Mouse (Mus musculus) bone marrow macrophage, adult 2 months (primary cell): ENCODE results near the gene Fam170b. TPM values are rescaled to one million over a fixed set of nuclear protein-coding genes. Genes with fewer than 3 reads are reported as not detected.

ENCODE experiments used
- H3K27ac ChIP-seq: 2 replicates; pipeline ENCODE4 v1.5.1; 2012; ENCODE audit warnings: low read depth, low read length; ENCODE audit not compliant: insufficient read depth
- H3K4me1 ChIP-seq: 2 replicates; pipeline ENCODE4 v1.6.1; 2012; ENCODE audit warnings: low read length; ENCODE audit not compliant: control insufficient read depth, insufficient read depth
- H3K4me3 ChIP-seq: 2 replicates; pipeline ENCODE4 v1.5.1; 2012; ENCODE audit warnings: mild to moderate bottlenecking, low read length, moderate library complexity; ENCODE audit not compliant: insufficient read depth
- CTCF ChIP-seq: IDR thresholded peaks from 2 replicates; pipeline ENCODE4 v1.5.1; 2012; ENCODE audit warnings: low read depth, mild to moderate bottlenecking, low read length, moderate library complexity
- POLR2A ChIP-seq: IDR thresholded peaks from 2 replicates; pipeline ENCODE4 v1.6.1; 2012; ENCODE audit warnings: mild to moderate bottlenecking, low read depth, low read length, borderline replicate concordance
- polyA plus RNA-seq: library from polyadenylated mRNA; stranded (reverse); fragments of >200 nt; gene quantifications from 2 replicates; pipeline ENCODE4 v1.2.4, GENCODE M21; 2012; ENCODE audit not compliant: missing spikeins, insufficient read depth, insufficient read length

Gene Fam170b
- polyA plus RNA-seq, 1 experiment = not detected

DNA sequence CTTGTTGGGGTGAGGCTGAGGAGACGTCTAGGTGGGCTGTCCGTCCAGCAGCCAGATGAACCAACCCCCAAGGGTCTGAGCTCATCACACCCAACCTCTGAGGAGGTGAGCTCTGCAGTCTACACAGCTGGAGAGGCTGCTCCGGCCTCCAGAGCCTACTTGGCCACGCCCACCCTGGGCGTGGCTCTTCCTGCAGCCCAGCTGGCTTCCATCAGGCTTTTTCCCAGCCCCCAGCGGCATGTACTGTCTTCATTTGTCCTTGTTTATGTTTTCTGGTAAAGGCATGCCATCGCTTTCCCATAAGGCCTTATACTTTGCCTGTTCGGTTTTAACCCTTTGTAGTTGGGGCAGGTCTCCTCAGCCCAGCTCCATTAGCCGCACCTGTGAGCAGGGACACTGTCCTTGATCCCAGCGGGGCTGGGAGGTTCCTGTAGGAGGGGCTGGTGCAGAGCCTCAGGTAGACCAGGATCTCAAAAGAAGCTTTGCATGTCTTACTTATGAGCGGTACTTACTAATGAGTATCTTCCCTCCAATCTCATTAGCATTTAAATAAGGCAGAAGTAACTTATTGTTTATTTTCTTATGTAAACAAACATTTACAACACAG, 8.2 kb upstream of the Fam170b start:
- peaks cover 27% of the 10 kb centered on the region for H3K4me1 ChIP-seq
- H3K4me3 ChIP-seq = no peak overlapping the region

DNA sequence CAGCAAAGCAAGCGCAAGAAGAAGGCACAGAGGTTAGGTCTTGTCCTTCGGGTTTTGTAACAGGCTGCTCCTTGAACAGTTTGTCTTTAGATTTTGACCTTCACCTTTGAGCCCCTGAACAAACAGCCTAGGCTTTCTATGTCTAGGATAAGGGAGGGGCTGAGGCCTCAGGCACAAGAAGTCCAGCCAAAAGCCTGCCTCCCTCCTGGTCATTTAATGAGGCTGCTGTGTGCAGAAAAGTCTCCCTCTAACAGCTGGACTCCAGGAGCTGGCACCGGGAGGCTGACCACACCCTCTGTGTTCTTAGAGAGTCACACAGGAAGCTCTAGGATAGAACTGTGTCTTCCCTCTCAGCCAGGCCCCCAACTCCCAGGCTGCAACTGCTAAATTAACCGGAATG, 6.6 kb upstream of the Fam170b start:
- TF ChIP-seq CTCF (no peak), POLR2A (no peak)
- Histone ChIP-seq H3K4me3 (no peak overlapping the region), H3K27ac (no peak overlapping the region), H3K4me1 (peaks cover 27% of the 10 kb centered on the region)

More for the DNA sequence above, 8.2 kb upstream of the Fam170b start:
- H3K27ac ChIP-seq = no peak overlapping the region
- TF ChIP-seq CTCF (no peak), POLR2A (no peak)

DNA sequence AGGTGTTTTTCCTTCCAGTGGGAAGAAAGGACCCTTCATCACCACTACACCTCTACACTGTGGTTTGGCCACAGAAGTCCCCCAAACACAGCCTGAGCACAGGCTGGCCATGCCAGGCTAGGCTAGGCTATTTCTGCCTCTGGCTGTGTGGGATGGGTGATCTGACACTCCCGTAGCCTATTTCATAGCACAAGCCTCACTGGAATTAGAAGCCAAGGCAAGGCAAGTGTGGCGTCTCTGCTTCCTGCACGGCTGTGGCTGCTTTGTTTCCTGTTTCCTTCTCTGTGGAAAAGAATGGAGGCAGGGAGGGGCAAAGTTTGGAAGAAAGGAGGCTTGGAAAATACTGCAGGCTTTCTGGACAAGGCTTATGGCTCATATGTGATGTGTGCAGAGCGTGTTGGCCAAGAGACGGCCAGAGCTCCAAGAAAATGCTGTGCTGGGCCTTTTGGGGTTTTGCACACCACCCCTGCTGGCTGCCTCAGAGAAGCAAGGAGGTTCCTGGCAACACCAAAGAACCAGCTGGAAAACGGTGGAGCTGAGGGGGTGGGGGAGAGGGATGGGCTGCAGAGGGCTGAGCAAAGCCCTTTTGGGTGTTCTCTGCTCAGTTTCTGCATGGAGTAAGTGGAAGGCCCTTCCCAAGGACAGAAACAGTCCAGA, 5.6 kb upstream of the Fam170b start:
- Histone ChIP-seq H3K27ac (no peak overlapping the region), H3K4me1 (peaks cover 23% of the 10 kb centered on the region), H3K4me3 (no peak overlapping the region)
- no peak for TF ChIP-seq POLR2A

DNA sequence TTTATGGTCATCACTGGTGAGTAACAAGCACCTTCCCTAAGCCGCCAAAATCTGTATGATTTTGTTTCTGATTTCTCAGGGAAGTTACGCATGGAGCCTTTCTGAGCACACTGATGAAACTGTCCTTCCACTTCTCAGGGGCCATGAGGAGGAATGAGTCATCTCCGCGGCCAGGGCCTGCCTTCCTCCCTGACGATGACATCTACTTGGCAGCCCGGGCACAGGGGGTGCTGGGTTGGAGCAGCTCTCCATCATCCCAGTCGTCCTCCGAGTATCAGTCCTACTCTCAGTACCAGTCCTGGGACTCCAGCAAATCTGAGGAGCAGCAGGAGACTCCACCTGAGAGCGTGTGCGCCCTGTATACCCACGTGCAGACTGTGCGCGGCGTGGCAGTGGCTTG, 1.4 kb downstream of the Fam170b start:
- no peak overlapping the region for H3K27ac ChIP-seq
- no peak overlapping the region for H3K4me3 ChIP-seq
- H3K4me1 ChIP-seq = peaks cover 3% of the 10 kb centered on the region; the same call in 1 of the 2 replicates
- no peak for TF ChIP-seq CTCF
- TF ChIP-seq POLR2A = no peak

DNA sequence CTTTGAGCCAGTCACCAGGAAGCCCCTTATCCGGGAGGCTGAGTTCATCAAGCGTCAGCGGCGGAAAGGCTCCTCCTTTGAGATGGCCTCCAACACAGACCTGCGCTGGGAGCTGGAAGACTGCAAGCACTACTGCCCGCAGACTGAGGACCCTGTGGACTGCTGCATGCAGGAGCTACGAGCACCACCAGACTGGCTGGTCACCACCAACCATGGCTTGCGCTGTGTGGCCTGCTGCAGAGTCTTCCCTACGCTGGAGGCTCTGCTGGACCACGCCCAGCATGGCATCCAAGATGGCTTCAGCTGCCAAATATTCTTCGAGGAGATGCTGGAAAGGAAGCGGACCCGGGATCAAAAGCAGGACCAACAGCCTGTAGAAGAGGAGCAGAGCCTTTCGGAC, 1.8 kb downstream of the Fam170b start:
- H3K4me3 ChIP-seq = no peak overlapping the region
- no peak overlapping the region for H3K27ac ChIP-seq

DNA sequence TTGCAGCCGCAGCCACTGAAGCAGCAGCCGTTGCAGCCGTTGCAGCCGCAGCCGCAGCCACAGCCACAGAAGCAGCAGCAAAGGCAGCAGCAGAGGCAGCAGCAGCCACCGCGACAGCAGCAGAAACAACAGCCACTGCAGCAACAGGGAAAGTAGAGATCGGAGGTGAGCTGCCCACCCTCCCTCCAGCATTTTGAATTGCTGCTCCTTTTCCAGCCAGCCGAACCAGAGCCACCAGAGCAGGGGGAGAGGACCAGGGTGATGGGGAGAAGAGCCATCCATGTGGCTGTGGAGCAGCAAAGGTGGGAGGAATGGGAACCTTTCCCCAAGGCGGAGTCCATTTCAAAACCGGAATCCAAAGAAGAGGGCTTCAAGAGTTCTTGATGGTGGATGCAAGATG, 2.4 kb downstream of the Fam170b start:
- no peak overlapping the region for H3K4me3 ChIP-seq

More for the DNA sequence above, 1.8 kb downstream of the Fam170b start:
- H3K4me1 ChIP-seq = peaks cover 3% of the 10 kb centered on the region; the same call in 1 of the 2 replicates
- no peak for TF ChIP-seq CTCF
- no peak for TF ChIP-seq POLR2A

DNA sequence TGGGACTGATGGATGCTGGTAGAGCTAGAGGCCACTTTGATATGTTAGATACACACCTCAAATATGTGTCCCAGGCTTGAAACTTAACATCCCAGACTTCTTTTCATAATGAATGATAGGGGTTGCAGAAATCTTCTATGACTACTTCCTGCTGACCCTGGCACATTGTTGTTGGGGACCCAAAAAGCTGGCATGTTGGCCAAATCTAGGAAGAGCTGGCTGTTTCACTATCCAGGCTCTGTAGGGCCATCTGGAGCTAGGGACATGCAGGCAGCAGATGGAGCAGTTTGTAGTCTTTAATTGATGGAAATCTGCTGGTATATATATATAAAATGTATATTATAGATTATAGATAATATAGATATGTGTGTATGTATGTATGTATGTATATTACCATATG, 8.3 kb downstream of the Fam170b start:
- H3K27ac ChIP-seq = no peak overlapping the region
- no peak overlapping the region for H3K4me3 ChIP-seq
- no peaks in the 10 kb centered on the region for H3K4me1 ChIP-seq
- TF ChIP-seq CTCF (no peak), POLR2A (no peak)

More for the DNA sequence above, 2.4 kb downstream of the Fam170b start:
- H3K4me1 ChIP-seq = peaks cover 3% of the 10 kb centered on the region; the same call in 1 of the 2 replicates
- TF ChIP-seq POLR2A (no peak), CTCF (no peak)
- no peak overlapping the region for H3K27ac ChIP-seq

DNA sequence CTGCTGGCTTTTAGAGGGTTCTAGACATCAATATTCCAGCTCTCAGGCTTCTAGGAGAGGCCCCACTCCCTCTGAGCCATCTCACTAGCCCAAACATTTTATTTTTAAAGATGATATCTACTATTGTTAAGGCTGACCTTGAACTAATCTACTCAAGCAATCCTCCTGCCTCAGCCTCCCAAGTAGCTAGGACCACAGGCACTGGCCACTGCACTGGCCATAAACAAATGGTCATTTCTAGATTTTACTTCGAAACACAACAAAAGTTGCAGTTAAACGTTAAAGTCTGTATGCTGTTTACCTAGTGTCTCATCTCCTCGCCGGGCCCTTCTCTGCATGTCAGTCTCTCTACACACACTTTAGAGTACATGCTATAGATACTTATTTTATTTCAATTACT, 20.3 kb downstream of the Fam170b start:
- Histone ChIP-seq H3K27ac (no peak overlapping the region), H3K4me1 (no peaks in the 10 kb centered on the region), H3K4me3 (no peak overlapping the region)
- TF ChIP-seq CTCF = no peak
- no peak for TF ChIP-seq POLR2A

DNA sequence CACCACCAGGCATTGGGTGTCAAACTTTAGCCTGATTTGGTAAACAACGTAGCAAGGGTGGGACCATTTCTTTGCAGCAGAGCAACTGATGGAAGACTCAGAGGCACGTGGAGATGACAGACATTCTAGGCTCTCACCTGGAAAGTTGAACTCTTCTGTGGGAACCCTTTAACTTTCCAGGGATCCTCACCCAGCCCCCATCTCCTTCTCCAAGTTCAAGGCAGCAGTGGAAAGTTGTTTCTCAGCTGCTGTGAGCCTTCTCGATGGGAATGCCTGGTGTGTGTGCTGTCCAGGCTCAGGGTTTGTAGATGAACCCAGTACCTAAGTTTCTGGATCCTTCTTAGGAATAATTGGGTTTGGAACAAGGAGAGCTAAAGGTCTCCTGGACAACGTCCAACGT, 22.5 kb downstream of the Fam170b start:
- no peak overlapping the region for H3K27ac ChIP-seq
- no peak overlapping the region for H3K4me3 ChIP-seq
- peaks cover 6% of the 10 kb centered on the region for H3K4me1 ChIP-seq
- TF ChIP-seq CTCF (no peak), POLR2A (no peak)

DNA sequence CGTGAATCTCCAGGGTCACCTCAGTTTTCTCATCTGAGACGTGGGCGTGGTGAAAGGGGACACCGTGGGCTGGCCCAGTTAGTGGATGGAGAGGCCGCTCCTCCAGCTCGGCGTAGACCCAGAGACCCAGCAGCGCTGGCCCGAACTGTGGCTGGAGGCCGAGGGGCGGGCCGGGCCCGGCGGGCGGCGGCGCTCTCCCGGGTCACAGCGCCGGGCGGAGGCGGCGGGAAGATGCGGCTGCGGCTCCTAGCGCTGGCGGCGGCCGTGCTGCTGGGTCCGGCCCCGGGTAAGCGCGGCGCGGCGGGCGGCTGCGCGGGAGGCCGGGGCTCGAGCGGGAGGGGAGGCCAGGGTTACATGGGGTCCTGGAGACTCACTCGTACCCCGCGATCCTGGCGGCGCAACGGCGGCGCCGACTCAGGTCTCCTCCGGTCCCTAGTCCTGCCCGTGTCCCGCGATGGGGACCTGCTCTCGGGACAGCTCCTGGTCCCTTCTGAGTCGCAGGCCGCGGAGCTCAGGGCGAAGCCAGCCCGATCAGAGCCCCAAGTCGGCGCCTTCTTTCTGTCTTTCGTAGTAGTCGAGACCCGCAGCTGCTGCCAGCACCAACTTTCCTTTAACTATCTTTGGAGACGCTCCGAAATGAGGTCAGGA, 23.0 kb downstream of the Fam170b start, which contains the start of gene Vstm4:
Vstm4 (plus strand) TSS at position 76 of the 648 bp plus-strand sequence.
- TF ChIP-seq CTCF (no peak), POLR2A (no peak)
- Histone ChIP-seq H3K4me1 (peaks cover 6% of the 10 kb centered on the region), H3K27ac (no peak within 1 kb of the TSS), H3K4me3 (0 out of 2 replicates have a peak within 1 kb of the TSS, but pooled peaks have one; percentile 10)
